Mouse (Mus musculus) forebrain, postnatal 0 days (tissue): Measurements from ENCODE around the gene Itgb2l. TPM values are rescaled to one million over a fixed set of nuclear protein-coding genes. Genes with fewer than 3 reads are reported as not detected.

ENCODE experiments used
- ATAC-seq: fragments of 200-750 bp; cut with Nextera tagmentation; 2 replicates; pipeline ENCODE4 v1.8.0; 2017; ENCODE audit warnings: mild to moderate bottlenecking, moderate library complexity
- DNase-seq: peaks from one replicate; pipeline ENCODE4 v3.0.0-alpha.2; 2015
- H3K27ac ChIP-seq: fragments of 300-500 bp; sonication (generic); 2 replicates; pipeline ENCODE4 v1.5.1; 2014; ENCODE audit warnings: low read depth, mild to moderate bottlenecking, antibody characterized with exemption, low read length, moderate library complexity, mixed read lengths
- H3K27me3 ChIP-seq: fragments of 300-500 bp; sonication (generic); 2 replicates; pipeline ENCODE4 v1.6.1; 2014; ENCODE audit warnings: mild to moderate bottlenecking, low read length, mixed read lengths; ENCODE audit not compliant: insufficient read depth
- H3K36me3 ChIP-seq: fragments of 300-500 bp; sonication (generic); 2 replicates; pipeline ENCODE4 v1.6.1; 2014; ENCODE audit warnings: mild to moderate bottlenecking, moderate library complexity; ENCODE audit not compliant: insufficient read depth
- H3K4me1 ChIP-seq: fragments of 300-500 bp; sonication (generic); 2 replicates; pipeline ENCODE4 v1.6.1; 2014; ENCODE audit warnings: antibody characterized with exemption; ENCODE audit not compliant: insufficient read depth
- H3K4me2 ChIP-seq: fragments of 300-500 bp; sonication (generic); 2 replicates; pipeline ENCODE4 v1.6.1; 2014; ENCODE audit warnings: low read depth, mild to moderate bottlenecking, moderate library complexity
- H3K4me3 ChIP-seq: fragments of 300-500 bp; sonication (generic); 2 replicates; pipeline ENCODE4 v1.5.1; 2014; ENCODE audit warnings: low read depth, low read length, mixed read lengths
- H3K9ac ChIP-seq: fragments of 300-500 bp; sonication (generic); 2 replicates; pipeline ENCODE4 v1.6.1; 2014; ENCODE audit warnings: mild to moderate bottlenecking
- H3K9me3 ChIP-seq: fragments of 300-500 bp; sonication (generic); 2 replicates; pipeline ENCODE4 v1.6.1; 2016; ENCODE audit warnings: low read length
- CTCF ChIP-seq: sonication (generic); IDR thresholded peaks from 2 replicates; pipeline ENCODE4 v1.5.1; 2016; ENCODE audit warnings: antibody characterized with exemption, control low read depth, low read depth
- WGBS: fragments of 180-500 bp; shearing (Covaris S2); extraction: QIAGEN DNeasy Blood & Tissue Kit; methylation state at CpG from one replicate; pipeline ENCODE4 v1.1.7; 2014; 5-methylcytosine and 5-hydroxymethylcytosine counted together
- polyA plus RNA-seq: library from polyadenylated mRNA; unstranded; fragments of >200 nt; fragmentation: Nextera tagmentation; extraction: Ambion mirVana; gene quantifications from 2 replicates; pipeline ENCODE4 v1.2.1, GENCODE M21; 2015
- total RNA-seq: library from RNA; depleted of rRNA; stranded (reverse); fragments of >200 nt; gene quantifications from 2 replicates; pipeline ENCODE4 v1.2.3, GENCODE M21; 2014

Itgb2l gene
- total and polyA plus RNA-seq, 2 experiments from 2014 or later = 0.08 TPM; not detected in 1

DNA sequence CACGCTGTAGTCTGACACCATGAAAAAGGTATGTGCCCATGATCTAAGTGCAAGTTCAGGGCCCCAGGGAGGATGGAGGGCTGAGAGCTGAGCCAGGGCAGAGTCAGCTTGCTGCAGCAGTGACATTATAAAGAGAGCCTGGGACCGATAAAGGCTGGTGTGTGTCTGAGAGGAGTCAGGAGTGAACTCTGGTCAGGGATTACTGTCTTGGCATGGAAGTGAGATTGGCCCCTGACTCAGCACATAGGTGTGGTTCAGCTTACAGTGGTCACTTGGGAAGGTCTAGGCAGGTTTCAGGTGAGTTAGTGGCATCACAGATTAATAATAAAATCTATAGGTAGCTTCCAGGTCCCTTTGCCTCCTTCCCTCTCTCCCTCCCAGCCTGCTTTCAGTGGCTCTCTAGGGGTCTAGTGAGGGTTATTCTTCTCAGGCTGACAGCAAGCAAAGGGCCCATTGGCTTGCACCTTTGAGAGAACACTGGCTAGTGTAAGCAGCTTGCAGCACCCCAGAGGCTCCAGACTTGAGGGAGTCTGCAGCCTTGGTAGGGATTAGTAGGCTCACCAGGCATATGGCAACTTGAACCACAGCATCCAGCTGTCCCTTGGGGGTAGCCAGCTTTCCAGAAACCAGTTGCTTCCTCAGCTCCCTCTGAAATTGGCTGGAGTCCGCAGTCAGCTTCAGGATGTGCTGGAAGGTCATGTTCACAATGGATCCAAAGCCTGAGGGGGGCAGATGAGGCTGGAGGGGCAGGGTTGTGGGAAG lies 9.2 kb downstream of the Itgb2l start:
- no peaks in the 10 kb centered on the region for H3K9me3 ChIP-seq
- H3K9ac ChIP-seq = no peak overlapping the region
- 88% methylated on average over 3 of the region's 3 CpGs for WGBS
- no peaks in the 10 kb centered on the region for H3K4me1 ChIP-seq
- ATAC-seq (no peak), DNase-seq (no peak)
- H3K27me3 ChIP-seq = no peaks in the 10 kb centered on the region
- no peak overlapping the region for H3K4me3 ChIP-seq
- TF ChIP-seq CTCF = no peak
- H3K36me3 ChIP-seq = no peaks in the 10 kb centered on the region
- H3K4me2 ChIP-seq = no peak overlapping the region
- H3K27ac ChIP-seq = no peak overlapping the region

GRCm38 (mm10) chr16:96433266-96433665 lies 10.2 kb downstream of the Itgb2l start:
- 88% methylated on average over 10 of the region's 10 CpGs for WGBS
- H3K9ac ChIP-seq = no peak overlapping the region
- no peak overlapping the region for H3K4me2 ChIP-seq
- DNase-seq (no peak), ATAC-seq (no peak)
- H3K27ac ChIP-seq = no peak overlapping the region
- no peaks in the 10 kb centered on the region for H3K4me1 ChIP-seq
- H3K4me3 ChIP-seq = no peak overlapping the region
- TF ChIP-seq CTCF = no peak
- no peaks in the 10 kb centered on the region for H3K27me3 ChIP-seq
- no peaks in the 10 kb centered on the region for H3K36me3 ChIP-seq
- no peaks in the 10 kb centered on the region for H3K9me3 ChIP-seq

- DNase-seq (no peak), ATAC-seq (no peak)
- H3K9me3 ChIP-seq = no peaks in the 10 kb centered on the region
- no peaks in the 10 kb centered on the region for H3K36me3 ChIP-seq
- no peak overlapping the region for H3K4me2 ChIP-seq
- no peak overlapping the region for H3K4me3 ChIP-seq
- WGBS = 73% methylated on average over 3 of the region's 3 CpGs
- H3K9ac ChIP-seq = no peak overlapping the region
- H3K4me1 ChIP-seq = no peaks in the 10 kb centered on the region
- no peak overlapping the region for H3K27ac ChIP-seq
- no peaks in the 10 kb centered on the region for H3K27me3 ChIP-seq
- TF ChIP-seq CTCF = no peak
Measured at GRCm38 (mm10) chr16:96429046-96429445, 14.4 kb downstream of the Itgb2l start.

DNA sequence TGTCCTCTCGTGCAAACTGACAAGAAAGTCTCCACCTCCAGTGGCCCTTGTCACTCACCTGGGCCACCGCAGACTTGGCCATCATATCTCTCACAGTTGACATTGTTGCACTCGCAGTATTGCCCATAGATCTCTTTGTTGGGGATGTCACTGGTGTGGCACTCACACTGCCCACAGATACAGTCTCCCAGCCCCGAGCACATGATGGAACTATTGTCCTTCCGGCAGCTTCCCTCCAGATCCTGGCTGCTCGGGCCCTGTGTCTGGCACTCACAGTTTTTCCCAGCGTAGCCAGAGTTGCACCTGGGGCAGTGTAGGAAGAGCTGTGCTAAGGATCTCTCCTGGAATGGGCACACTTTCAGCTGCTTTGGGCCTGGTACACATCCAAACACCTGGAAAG lies 16.7 kb downstream of the Itgb2l start:
- TF ChIP-seq CTCF = no peak
- WGBS = 83% methylated on average over 7 of the region's 7 CpGs
- ATAC-seq = no peak
- Histone ChIP-seq H3K9ac (no peak overlapping the region), H3K27ac (no peak overlapping the region), H3K9me3 (no peaks in the 10 kb centered on the region), H3K27me3 (no peaks in the 10 kb centered on the region), H3K4me1 (no peaks in the 10 kb centered on the region), H3K4me2 (no peak overlapping the region), H3K36me3 (no peaks in the 10 kb centered on the region), H3K4me3 (no peak overlapping the region)
- no peak for DNase-seq

GRCm38 (mm10) chr16:96425044-96425443 lies 18.4 kb downstream of the Itgb2l start:
- no peak for DNase-seq
- no peak for TF ChIP-seq CTCF

GRCm38 (mm10) chr16:96408064-96408465 lies 35.4 kb downstream of the Itgb2l start:
- Histone ChIP-seq H3K9ac (no peak overlapping the region), H3K27me3 (no peaks in the 10 kb centered on the region), H3K9me3 (no peaks in the 10 kb centered on the region), H3K36me3 (no peaks in the 10 kb centered on the region), H3K4me3 (no peak overlapping the region), H3K4me1 (no peaks in the 10 kb centered on the region), H3K4me2 (no peak overlapping the region), H3K27ac (no peak overlapping the region)
- DNase-seq = peak; percentile 56
- TF ChIP-seq CTCF = no peak
- peak; percentile 79 for ATAC-seq
- WGBS = 11% methylated on average over 4 of the region's 4 CpGs

More at GRCm38 (mm10) chr16:96425044-96425443, 18.4 kb downstream of the Itgb2l start:
- H3K4me1 ChIP-seq = no peaks in the 10 kb centered on the region
- H3K27me3 ChIP-seq = no peaks in the 10 kb centered on the region
- H3K4me2 ChIP-seq = no peak overlapping the region
- no peak overlapping the region for H3K27ac ChIP-seq
- 83% methylated on average over 2 of the region's 2 CpGs for WGBS
- H3K4me3 ChIP-seq = no peak overlapping the region
- no peaks in the 10 kb centered on the region for H3K9me3 ChIP-seq
- no peak for ATAC-seq
- no peaks in the 10 kb centered on the region for H3K36me3 ChIP-seq
- no peak overlapping the region for H3K9ac ChIP-seq

DNA sequence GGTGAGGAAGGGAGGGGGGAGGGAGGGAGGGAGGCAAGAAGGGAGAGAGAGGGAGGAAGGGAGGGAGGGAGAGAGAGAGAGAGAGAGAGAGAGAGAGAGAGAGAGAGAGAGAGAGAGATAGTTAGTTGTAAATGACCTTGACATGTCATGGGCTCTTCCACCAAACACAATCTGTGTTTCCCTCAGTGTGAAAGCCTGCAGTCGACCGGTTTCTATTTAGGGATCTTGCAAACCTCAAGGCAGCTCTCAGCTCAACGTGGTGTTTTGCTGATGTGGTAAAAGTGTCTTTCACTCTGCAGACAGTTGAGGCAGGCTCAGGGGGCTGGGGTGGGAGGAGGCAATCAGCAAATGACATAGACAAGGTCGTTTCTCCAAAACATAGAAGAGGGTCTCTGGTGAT lies 37.1 kb downstream of the Itgb2l start:
- WGBS = 58% methylated on average over 4 of the region's 4 CpGs
- no peak overlapping the region for H3K4me2 ChIP-seq
- H3K9ac ChIP-seq = no peak overlapping the region
- DNase-seq = no peak
- no peaks in the 10 kb centered on the region for H3K36me3 ChIP-seq
- no peak for TF ChIP-seq CTCF
- no peak overlapping the region for H3K4me3 ChIP-seq
- ATAC-seq = no peak
- no peak overlapping the region for H3K27ac ChIP-seq
- H3K9me3 ChIP-seq = no peaks in the 10 kb centered on the region
- H3K27me3 ChIP-seq = no peaks in the 10 kb centered on the region
- no peaks in the 10 kb centered on the region for H3K4me1 ChIP-seq
